Mouse (Mus musculus) embryonic facial prominence, embryonic 10.5 days (tissue): ENCODE measurements around the gene Hist1h2bc. TPM values are rescaled to one million over a fixed set of nuclear protein-coding genes. Genes with fewer than 3 reads are reported as not detected.

Source experiments
- DNase-seq: peaks from one replicate; pipeline ENCODE4 v3.0.0-alpha.2; 2017; ENCODE audit warnings: low spot score
- H3K27ac ChIP-seq: fragments of 300-500 bp; sonication (generic); replicated peaks from 2 replicates; pipeline ENCODE4 v1.5.1; 2016; ENCODE audit warnings: mild to moderate bottlenecking
- H3K27me3 ChIP-seq: fragments of 300-500 bp; sonication (generic); replicated peaks from 2 replicates; pipeline ENCODE4 v1.6.1; 2016; ENCODE audit warnings: low read depth, mild to moderate bottlenecking; ENCODE audit not compliant: poor library complexity, severe bottlenecking
- H3K36me3 ChIP-seq: fragments of 300-500 bp; sonication (generic); replicated peaks from 2 replicates; pipeline ENCODE4 v1.6.1; 2016; ENCODE audit warnings: mild to moderate bottlenecking, moderate library complexity
- H3K4me1 ChIP-seq: fragments of 300-500 bp; sonication (generic); 2 replicates; pipeline ENCODE4 v1.6.1; 2016
- H3K4me3 ChIP-seq: fragments of 300-500 bp; sonication (generic); 2 replicates; pipeline ENCODE4 v1.5.1; 2016; ENCODE audit warnings: mild to moderate bottlenecking, moderate library complexity
- H3K9me3 ChIP-seq: fragments of 300-500 bp; sonication (generic); 2 replicates; pipeline ENCODE4 v1.6.1; 2016; ENCODE audit warnings: mild to moderate bottlenecking
- WGBS: fragments of 180-500 bp; shearing (Covaris S2); methylation state at CpG from one replicate; pipeline ENCODE4 v1.1.7; 2016; 5-methylcytosine and 5-hydroxymethylcytosine counted together
- polyA plus RNA-seq: library from polyadenylated mRNA; unstranded; fragments of >200 nt; fragmentation: Nextera tagmentation; extraction: Ambion mirVana; gene quantifications from 2 replicates; pipeline ENCODE4 v1.2.1, GENCODE M21; 2016

The Hist1h2bc gene
- polyA plus RNA-seq, 1 experiment from 2014 or later: 20.3 TPM

GRCm38 (mm10) chr13:23688956-23689355 is 5.0 kb downstream of the Hist1h2bc start:
- Histone ChIP-seq H3K9me3 (no peaks in the 10 kb centered on the region), H3K27ac (no peak overlapping the region)

GRCm38 (mm10) chr13:23689459-23689858 is 5.5 kb downstream of the Hist1h2bc start:
- Histone ChIP-seq H3K4me3 (no peak overlapping the region), H3K27ac (no peak overlapping the region), H3K27me3 (no peaks in the 10 kb centered on the region), H3K9me3 (no peaks in the 10 kb centered on the region), H3K36me3 (no peaks in the 10 kb centered on the region), H3K4me1 (peaks cover 14% of the 10 kb centered on the region)
- DNase-seq: no peak
- WGBS: 77% methylated on average over 2 of the region's 2 CpGs

More at GRCm38 (mm10) chr13:23688956-23689355, 5.0 kb downstream of the Hist1h2bc start:
- Histone ChIP-seq H3K4me3 (no peak overlapping the region), H3K36me3 (no peaks in the 10 kb centered on the region), H3K4me1 (peaks cover 14% of the 10 kb centered on the region), H3K27me3 (no peaks in the 10 kb centered on the region)
- 94% methylated on average over 2 of the region's 2 CpGs for WGBS
- no peak for DNase-seq

- no peak for DNase-seq
- Histone ChIP-seq H3K9me3 (no peaks in the 10 kb centered on the region), H3K27ac (0 out of 2 replicates have a peak overlapping the region, but pooled peaks have one; percentile 31), H3K4me3 (no peak overlapping the region), H3K36me3 (no peaks in the 10 kb centered on the region), H3K4me1 (peaks cover 14% of the 10 kb centered on the region), H3K27me3 (no peaks in the 10 kb centered on the region)
- 85% methylated on average over 6 of the region's 6 CpGs for WGBS
Observed at GRCm38 (mm10) chr13:23693856-23694440, 9.9 kb downstream of the Hist1h2bc start.

GRCm38 (mm10) chr13:23694956-23695355 is 11.0 kb downstream of the Hist1h2bc start:
- no peaks in the 10 kb centered on the region for H3K9me3 ChIP-seq
- no peak overlapping the region for H3K27ac ChIP-seq
- H3K4me1 ChIP-seq: peaks cover 18% of the 10 kb centered on the region
- no peak for DNase-seq
- H3K36me3 ChIP-seq: no peaks in the 10 kb centered on the region
- H3K4me3 ChIP-seq: no peak overlapping the region
- H3K27me3 ChIP-seq: no peaks in the 10 kb centered on the region
- 94% methylated on average over 9 of the region's 9 CpGs for WGBS

GRCm38 (mm10) chr13:23695514-23695913 is 11.5 kb downstream of the Hist1h2bc start, which contains the start of gene Hist1h1t:
Gene Hist1h1t, plus strand, starts transcription at chr13:23695814.
- Histone ChIP-seq H3K4me3 (peak within 1 kb of the TSS; percentile 18), H3K27me3 (no peaks in the 10 kb centered on the region), H3K4me1 (peaks cover 18% of the 10 kb centered on the region), H3K9me3 (no peaks in the 10 kb centered on the region), H3K27ac (peak within 1 kb of the TSS; percentile 80), H3K36me3 (no peaks in the 10 kb centered on the region)
- no peak for DNase-seq
- 48% methylated on average over 13 of the region's 13 CpGs for WGBS

- H3K36me3 ChIP-seq: no peaks in the 10 kb centered on the region
- WGBS: 59% methylated on average over 15 of the region's 15 CpGs
- no peak for DNase-seq
- H3K4me1 ChIP-seq: peaks cover 21% of the 10 kb centered on the region
- no peaks in the 10 kb centered on the region for H3K9me3 ChIP-seq
- peak overlapping the region; percentile 18 for H3K4me3 ChIP-seq
- peak overlapping the region; percentile 80 for H3K27ac ChIP-seq
- H3K27me3 ChIP-seq: no peaks in the 10 kb centered on the region
Observed at GRCm38 (mm10) chr13:23696061-23696474, 12.1 kb downstream of the Hist1h2bc start.

- peak; percentile 67 for DNase-seq
- peak overlapping the region; percentile 60 for H3K4me3 ChIP-seq
- peaks cover 23% of the 10 kb centered on the region for H3K4me1 ChIP-seq
- H3K27ac ChIP-seq: peak overlapping the region; percentile 88
- H3K36me3 ChIP-seq: no peaks in the 10 kb centered on the region
- H3K27me3 ChIP-seq: no peaks in the 10 kb centered on the region
- under 1% methylated on average over 32 of the region's 32 CpGs for WGBS
- H3K9me3 ChIP-seq: no peaks in the 10 kb centered on the region
Observed at GRCm38 (mm10) chr13:23697491-23698299, 13.7 kb downstream of the Hist1h2bc start.

- Histone ChIP-seq H3K4me3 (peak within 1 kb of the TSS; percentile 60), H3K4me1 (peaks cover 23% of the 10 kb centered on the region), H3K36me3 (no peaks in the 10 kb centered on the region), H3K9me3 (no peaks in the 10 kb centered on the region), H3K27me3 (no peaks in the 10 kb centered on the region), H3K27ac (peak within 1 kb of the TSS; percentile 88)
- DNase-seq: peak; percentile 96
- WGBS: under 1% methylated on average over 22 of the region's 22 CpGs
Observed at GRCm38 (mm10) chr13:23698300-23698693, 14.3 kb downstream of the Hist1h2bc start, which contains the start of gene Hist1h4c. Gene Hist1h4c, minus strand, starts transcription at chr13:23698454.

- H3K4me1 ChIP-seq: peaks cover 23% of the 10 kb centered on the region
- DNase-seq: peak; percentile 6
- H3K36me3 ChIP-seq: no peaks in the 10 kb centered on the region
- peak overlapping the region; percentile 60 for H3K4me3 ChIP-seq
- H3K27me3 ChIP-seq: no peaks in the 10 kb centered on the region
- 64% methylated on average over 6 of the region's 6 CpGs for WGBS
- H3K27ac ChIP-seq: peak overlapping the region; percentile 88
- no peaks in the 10 kb centered on the region for H3K9me3 ChIP-seq
Observed at GRCm38 (mm10) chr13:23698996-23699395, 15.0 kb downstream of the Hist1h2bc start.

- Histone ChIP-seq H3K27me3 (no peaks in the 10 kb centered on the region), H3K9me3 (no peaks in the 10 kb centered on the region), H3K27ac (peak overlapping the region; percentile 88; the same call in 1 of the 2 replicates), H3K4me3 (no peak overlapping the region), H3K36me3 (no peaks in the 10 kb centered on the region), H3K4me1 (peaks cover 23% of the 10 kb centered on the region)
- WGBS: 69% methylated on average over 3 of the region's 3 CpGs
- no peak for DNase-seq
Observed at GRCm38 (mm10) chr13:23699767-23700166, 15.8 kb downstream of the Hist1h2bc start.

GRCm38 (mm10) chr13:23700786-23701520 is 17.0 kb downstream of the Hist1h2bc start:
- 0 out of 2 replicates have a peak overlapping the region, but pooled peaks have one; percentile 11 for H3K4me3 ChIP-seq
- H3K27me3 ChIP-seq: no peaks in the 10 kb centered on the region
- H3K9me3 ChIP-seq: no peaks in the 10 kb centered on the region
- WGBS: 32% methylated on average over 8 of the region's 8 CpGs
- H3K4me1 ChIP-seq: peaks cover 17% of the 10 kb centered on the region
- peak overlapping the region; percentile 35 for H3K27ac ChIP-seq
- H3K36me3 ChIP-seq: no peaks in the 10 kb centered on the region
- peak; percentile 78 for DNase-seq

GRCm38 (mm10) chr13:23702220-23702619 is 18.2 kb downstream of the Hist1h2bc start:
- H3K4me3 ChIP-seq: no peak overlapping the region
- 78% methylated on average over 4 of the region's 4 CpGs for WGBS
- peaks cover 14% of the 10 kb centered on the region for H3K4me1 ChIP-seq
- no peaks in the 10 kb centered on the region for H3K27me3 ChIP-seq
- H3K9me3 ChIP-seq: no peaks in the 10 kb centered on the region
- H3K27ac ChIP-seq: no peak overlapping the region
- H3K36me3 ChIP-seq: no peaks in the 10 kb centered on the region
- DNase-seq: peak; percentile 6
